1 mouse cellular context compared by ENCODE assay signal in the genomic region with DNA sequence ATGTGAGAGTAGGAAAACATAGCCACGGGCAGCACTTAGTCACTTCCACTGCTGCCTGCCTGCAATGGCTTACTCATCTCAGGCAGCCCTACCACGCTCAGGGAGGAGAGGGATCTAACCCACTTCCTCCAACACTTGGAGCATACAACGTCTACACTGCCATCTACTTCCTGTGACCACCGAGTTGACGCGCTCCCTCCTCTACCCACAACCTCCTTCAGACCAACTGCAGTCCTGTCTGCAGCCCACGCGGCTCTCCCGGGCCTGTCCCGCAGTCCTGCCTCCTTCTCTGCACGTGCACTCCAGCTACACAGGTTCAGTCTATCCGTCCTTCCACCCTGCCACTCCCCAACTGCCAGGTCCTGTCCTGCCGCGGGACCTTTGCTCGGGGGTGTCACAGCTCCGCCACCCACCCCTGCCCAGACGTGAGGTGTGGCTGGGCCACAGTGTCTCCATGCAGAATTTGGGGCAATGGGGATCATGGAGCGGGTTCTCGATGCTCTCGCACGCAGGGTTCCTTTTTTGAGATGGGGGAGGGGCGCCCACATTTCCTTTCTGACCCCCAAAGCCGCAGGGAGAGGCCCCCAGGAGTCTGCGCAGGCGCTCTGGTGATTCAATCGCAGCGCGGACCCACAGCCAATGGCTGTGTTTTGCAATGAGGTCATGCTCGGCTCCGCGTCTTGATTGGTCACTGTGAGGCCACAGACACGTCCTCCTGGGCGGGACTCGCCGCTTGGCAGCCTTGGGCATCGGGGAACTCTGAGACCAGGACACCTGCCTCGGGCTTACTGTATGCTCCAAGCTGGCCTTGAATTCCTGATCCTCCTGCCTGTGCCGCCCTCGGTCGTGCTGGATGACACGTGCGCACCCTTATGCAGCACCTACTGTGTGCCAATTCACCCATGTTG.
TF ChIP-seq lines count a peak whose summit lies in the region.

No protein-coding gene starts in this region.

TF ChIP-seq in MEL, 35 proteins besides CTCF, POLR2A, EP300 and RAD21 (continued from another document):
- TF ChIP-seq MYC (IDR thresholded peaks at IDR 0.05; ENCODE audit: low read depth, low read length) = peak; percentile 81
- TF ChIP-seq SIN3A (IDR thresholded peaks at IDR 0.05; ENCODE audit: low read length) = peak; percentile 54; the same call in 1 of the 2 replicates
- peak; percentile 94 for TF ChIP-seq MAZ (IDR thresholded peaks at IDR 0.05; ENCODE audit: low read depth, low read length)
- peak; percentile 81 for TF ChIP-seq MAX (IDR thresholded peaks at IDR 0.05; ENCODE audit: low read length)
- TF ChIP-seq HCFC1 (IDR thresholded peaks at IDR 0.05; ENCODE audit: low read depth, low read length) = peak; percentile 65
- TF ChIP-seq BHLHE40 (IDR thresholded peaks at IDR 0.05; ENCODE audit: borderline replicate concordance, low read depth, low read length) = peak; percentile 84
- TF ChIP-seq KAT2A (conservative IDR thresholded peaks at IDR 0.05; ENCODE audit: low read depth, low read length) = no peak; the same call in 1 of the 2 replicates
- no peak for TF ChIP-seq ZC3H11A (IDR thresholded peaks at IDR 0.05; ENCODE audit: low read depth, low read length)
- no peak for TF ChIP-seq JUND (IDR thresholded peaks at IDR 0.05; ENCODE audit: low read depth, low read length)
- no peak for TF ChIP-seq E2F4 (IDR thresholded peaks at IDR 0.05; ENCODE audit: borderline replicate concordance, low read depth, low read length)
- TF ChIP-seq RCOR1 (IDR thresholded peaks at IDR 0.05; ENCODE audit: low read depth, low read length) = 0 out of 2 replicates have a peak, but pooled peaks have one; percentile 44
- TF ChIP-seq NRF1 (IDR thresholded peaks at IDR 0.05; ENCODE audit: insufficient read depth, low read depth, low read length, poor library complexity, severe bottlenecking) = peak; percentile 89
- TF ChIP-seq GATA1 (IDR thresholded peaks at IDR 0.05; ENCODE audit: low read depth, low read length) = no peak
- TF ChIP-seq USF2 (IDR thresholded peaks at IDR 0.05; ENCODE audit: borderline replicate concordance in 1 of 2, insufficient read depth in 1 of 2, low read depth in 1 of 2, low read length in 2 of 2) = no peak
- no peak for TF ChIP-seq MEF2A (IDR thresholded peaks at IDR 0.05; ENCODE audit: extremely low read depth, insufficient replicate concordance, low read depth, low read length, poor library complexity, severe bottlenecking)
- TF ChIP-seq MAFK (IDR thresholded peaks at IDR 0.05; ENCODE audit: borderline replicate concordance, low read depth, low read length) = no peak
- TF ChIP-seq ETS1 (IDR thresholded peaks at IDR 0.05; ENCODE audit: low read depth, low read length) = peak; percentile 71
- no peak for TF ChIP-seq ZNF384 (IDR thresholded peaks at IDR 0.05; ENCODE audit: low read depth, low read length)
- TF ChIP-seq POLR2AphosphoS5 (IDR thresholded peaks at IDR 0.05; ENCODE audit: borderline replicate concordance, low read depth, low read length) = 0 out of 2 replicates have a peak, but pooled peaks have one; percentile 20
- peak; percentile 70; the same call in 1 of the 2 replicates for TF ChIP-seq TBP (IDR thresholded peaks at IDR 0.05; ENCODE audit: low read depth, low read length)
- no peak for TF ChIP-seq MYB (IDR thresholded peaks at IDR 0.05; ENCODE audit: low read depth, low read length)
- TF ChIP-seq ZKSCAN1 (IDR thresholded peaks at IDR 0.05; ENCODE audit: low read depth, low read length) = 0 out of 2 replicates have a peak, but pooled peaks have one; percentile 26
- TF ChIP-seq TAL1 (IDR thresholded peaks at IDR 0.05; ENCODE audit: low read length) = no peak
- TF ChIP-seq NELFE (IDR thresholded peaks at IDR 0.05; ENCODE audit: low read depth, low read length) = peak; percentile 85
- no peak for TF ChIP-seq UBTF (IDR thresholded peaks at IDR 0.05; ENCODE audit: borderline replicate concordance, insufficient read depth, low read depth, low read length)
- peak; percentile 66 for TF ChIP-seq ZMIZ1 (IDR thresholded peaks at IDR 0.05; ENCODE audit: low read depth, low read length)
- peak; percentile 51 for TF ChIP-seq ELF1 (IDR thresholded peaks at IDR 0.05; ENCODE audit: low read depth, low read length)
- TF ChIP-seq USF1 (IDR thresholded peaks at IDR 0.05; ENCODE audit: low read depth, low read length) = peak; percentile 18; the same call in 1 of the 2 replicates
- no peak for TF ChIP-seq GABPA (IDR thresholded peaks at IDR 0.05; ENCODE audit: low read depth, low read length)
- TF ChIP-seq MXI1 (IDR thresholded peaks at IDR 0.05; ENCODE audit: low read depth, low read length) = peak; percentile 86
